Mouse (Mus musculus) lung, postnatal 0 days (tissue): ENCODE results near the gene D130043K22Rik.

Source experiments
- CTCF ChIP-seq: IDR thresholded peaks from 2 replicates; pipeline ENCODE4 v1.5.1; 2016; ENCODE audit warnings: antibody characterized with exemption, mild to moderate bottlenecking
- EP300 ChIP-seq: IDR thresholded peaks from 2 replicates; pipeline ENCODE4 v1.6.1; 2016; ENCODE audit warnings: antibody characterized with exemption, mild to moderate bottlenecking, control low read depth

- TF ChIP-seq EP300 (no peak), CTCF (no peak)
These were observed 14.2 kb downstream of the D130043K22Rik start for GRCm38 (mm10) chr13:24859115-24859514.
